ENCODE assay signal across 8 mouse cellular contexts in genomic region chr10:97564957-97565856, GRCm38 (mm10). TPM values are rescaled to one million over a fixed set of nuclear protein-coding genes. Genes with fewer than 3 reads are reported as not detected.
A peak's percentile ranks its signal among the peaks of the same experiment; 100 is the strongest.
DNase-seq lines count a peak whose midpoint lies in the region; ATAC-seq lines count a peak whose summit lies in the region.

TSS of gene Lum (plus strand) at chr10:97565128.

- H3K9me3 ChIP-seq in forebrain, embryonic 12.5 days: no peaks in the 10 kb centered on the region
- no peaks in the 10 kb centered on the region for H3K9me3 ChIP-seq in liver, embryonic 16.5 days (replicated peaks; ENCODE audit: control insufficient read depth, low read length)

- ATAC-seq in forebrain, embryonic 12.5 days (ENCODE audit: low FRiP score): no peak; the same call in 1 of the 2 replicates
- no peak for ATAC-seq in liver, embryonic 16.5 days (ENCODE audit: low read depth)

- intact Hi-C loops in heart, postnatal 14 days (cut with DNase I): loop anchor here (5.0 kb wide), 1 partner anchor 102 kb away; no protein-coding TSS in a partner anchor

- no peak within 1 kb of the TSS for H3K4me2 ChIP-seq in forebrain, embryonic 12.5 days
- no peak within 1 kb of the TSS for H3K4me2 ChIP-seq in liver, embryonic 16.5 days (ENCODE audit: low read depth, low read length)

- H3K27me3 ChIP-seq in forebrain, embryonic 12.5 days: no peaks in the 10 kb centered on the region
- no peaks in the 10 kb centered on the region for H3K27me3 ChIP-seq in liver, embryonic 16.5 days (ENCODE audit: control insufficient read depth, insufficient read depth, low read depth, low read length)

- no peak within 1 kb of the TSS for H3K4me3 ChIP-seq in forebrain, embryonic 12.5 days (replicated peaks)
- H3K4me3 ChIP-seq in liver, embryonic 16.5 days (ENCODE audit: low read depth, low read length): no peak within 1 kb of the TSS

- no peak within 1 kb of the TSS for H3K9ac ChIP-seq in forebrain, embryonic 12.5 days
- no peak within 1 kb of the TSS for H3K9ac ChIP-seq in liver, embryonic 16.5 days (ENCODE audit: low read depth, low read length)

- H3K36me3 ChIP-seq in forebrain, embryonic 12.5 days (replicated peaks): no peaks in the 10 kb centered on the region
- H3K36me3 ChIP-seq in liver, embryonic 16.5 days (ENCODE audit: control insufficient read depth, insufficient read depth): no peaks in the 10 kb centered on the region

- no peak within 1 kb of the TSS for H3K27ac ChIP-seq in forebrain, embryonic 12.5 days
- no peak within 1 kb of the TSS for H3K27ac ChIP-seq in liver, embryonic 16.5 days (ENCODE audit: low read length)

- DNase-seq in kidney, postnatal 4 days: peak; percentile 10 to 28
- DNase-seq in kidney, postnatal 14 days: no peak
- DNase-seq in heart, postnatal 14 days: no peak
- DNase-seq in ovary, adult 18-20 months (ENCODE audit: low spot score): no peak
- no peak for DNase-seq in cerebellum, postnatal 25 days
- DNase-seq in right cerebral cortex, adult 18-20 months: no peak

- 50% methylated on average over 10 of the region's 10 CpGs for WGBS in forebrain, embryonic 12.5 days
- 54% methylated on average over 10 of the region's 10 CpGs for WGBS in liver, embryonic 16.5 days (ENCODE audit: insufficient replicate concordance)

- H3K4me1 ChIP-seq in forebrain, embryonic 12.5 days: no peaks in the 10 kb centered on the region
- no peaks in the 10 kb centered on the region for H3K4me1 ChIP-seq in liver, embryonic 16.5 days (ENCODE audit: control insufficient read depth, low read depth, low read length)

RNA-seq across cellular contexts. Expression of gene Lum, which starts in this region (rescaled TPM):
- 70.1 and 90.3 TPM in 2 replicates for polyA plus RNA-seq in forebrain, embryonic 12.5 days (2016; fragmentation: Nextera tagmentation; extraction: Ambion mirVana)
- 10 to 100 TPM; 87.3 to 94.1 TPM for total RNA-seq in heart, postnatal 14 days (2021)
- polyA plus RNA-seq in liver, embryonic 16.5 days (2015; fragmentation: Nextera tagmentation; extraction: Ambion mirVana): 26.4 and 26.6 TPM in 2 replicates

Comparison
In these comparisons a context has a peak if more than half of its experiments do, and no peak if none do; other contexts are left out.
1. DNase-seq: peak in kidney, postnatal 4 days (2 of 2); none in kidney, postnatal 14 days (single experiment), heart, postnatal 14 days (0 of 2), ovary, adult 18-20 months (single experiment), cerebellum, postnatal 25 days (0 of 2) and right cerebral cortex, adult 18-20 months (single experiment).